Mouse (Mus musculus): ENCODE data around the gene Zfp653. TPM values are rescaled to one million over a fixed set of nuclear protein-coding genes. Genes with fewer than 3 reads are reported as not detected.

Zfp653 gene
- polyA plus RNA-seq, 1 experiment, result 13.6 TPM

DNA sequence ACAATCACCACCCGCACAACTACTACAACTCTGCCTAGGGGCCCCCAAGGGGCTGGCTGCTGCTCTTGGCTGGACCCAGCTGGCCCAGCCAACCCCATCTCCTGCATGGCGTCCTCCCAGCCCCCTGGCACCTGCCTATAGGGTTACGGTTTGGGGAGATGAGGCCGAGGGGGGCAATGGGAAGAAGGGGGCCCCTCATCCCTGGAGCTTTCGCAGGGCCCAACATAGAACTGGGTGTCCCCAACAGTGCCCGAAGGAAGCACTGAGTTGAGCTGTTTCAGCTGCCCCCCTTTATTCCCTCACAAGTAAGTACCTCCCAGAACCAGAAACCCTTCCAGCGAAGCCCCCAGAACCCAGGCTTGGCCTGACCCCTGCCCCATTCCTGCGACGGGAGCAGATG is 37.0 kb upstream of the Zfp653 start:
- Histone ChIP-seq H3K27me3 (replicated peaks; ENCODE audit: control insufficient read depth, insufficient read depth, low read length) (no peaks in the 10 kb centered on the region), H3K4me1 (ENCODE audit: control insufficient read depth, insufficient read depth, low read length) (no peaks in the 10 kb centered on the region), H3K36me3 (ENCODE audit: control insufficient read depth, insufficient read depth, low read length) (no peaks in the 10 kb centered on the region), H3K4me3 (ENCODE audit: insufficient read depth, low read depth, low read length) (no peak overlapping the region), H3K27ac (ENCODE audit: insufficient read depth, low read depth, low read length) (no peak overlapping the region)
- TF ChIP-seq CTCF (conservative IDR thresholded peaks at IDR 0.05; ENCODE audit: insufficient read depth, insufficient read length, low read depth, low read length) (no peak), POLR2A (IDR thresholded peaks at IDR 0.05; ENCODE audit: low read depth, low read length) (no peak)
- DNase-seq, result no peak
- 87% methylated on average over 9 of the region's 9 CpGs for WGBS

DNA sequence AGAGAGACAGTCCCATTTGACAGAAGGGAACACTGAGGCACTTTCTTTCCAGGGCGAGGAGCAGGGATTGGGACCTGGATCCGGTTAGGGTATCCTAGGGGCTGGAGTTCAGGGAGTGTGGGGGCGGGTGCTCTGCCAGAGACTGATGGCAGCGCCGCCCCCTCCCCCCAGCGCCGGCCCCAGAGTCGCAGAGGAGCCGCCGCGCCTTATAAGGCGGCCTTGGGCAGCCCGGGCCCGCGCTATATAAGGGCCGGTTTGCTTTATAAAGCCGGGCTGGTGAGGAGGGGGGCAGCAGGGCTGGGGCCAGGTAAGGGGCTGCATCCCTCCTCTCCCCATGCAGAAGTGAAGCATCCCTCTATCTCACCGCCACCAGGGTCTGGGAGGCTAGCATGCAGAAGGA is 28.7 kb upstream of the Zfp653 start:
- DNase-seq, result no peak
- Histone ChIP-seq H3K36me3 (ENCODE audit: control insufficient read depth, insufficient read depth, low read length) (no peaks in the 10 kb centered on the region), H3K27me3 (replicated peaks; ENCODE audit: control insufficient read depth, insufficient read depth, low read length) (0 out of 2 replicates have a peak, but pooled peaks cover 3% of the 10 kb centered on the region), H3K4me3 (ENCODE audit: insufficient read depth, low read depth, low read length) (no peak overlapping the region), H3K27ac (ENCODE audit: insufficient read depth, low read depth, low read length) (no peak overlapping the region), H3K4me1 (ENCODE audit: control insufficient read depth, insufficient read depth, low read length) (no peaks in the 10 kb centered on the region; the same call in 1 of the 2 replicates)
- TF ChIP-seq POLR2A (IDR thresholded peaks at IDR 0.05; ENCODE audit: low read depth, low read length) (no peak), CTCF (conservative IDR thresholded peaks at IDR 0.05; ENCODE audit: insufficient read depth, insufficient read length, low read depth, low read length) (no peak)
- 5% methylated on average over 18 of the region's 18 CpGs for WGBS

DNA sequence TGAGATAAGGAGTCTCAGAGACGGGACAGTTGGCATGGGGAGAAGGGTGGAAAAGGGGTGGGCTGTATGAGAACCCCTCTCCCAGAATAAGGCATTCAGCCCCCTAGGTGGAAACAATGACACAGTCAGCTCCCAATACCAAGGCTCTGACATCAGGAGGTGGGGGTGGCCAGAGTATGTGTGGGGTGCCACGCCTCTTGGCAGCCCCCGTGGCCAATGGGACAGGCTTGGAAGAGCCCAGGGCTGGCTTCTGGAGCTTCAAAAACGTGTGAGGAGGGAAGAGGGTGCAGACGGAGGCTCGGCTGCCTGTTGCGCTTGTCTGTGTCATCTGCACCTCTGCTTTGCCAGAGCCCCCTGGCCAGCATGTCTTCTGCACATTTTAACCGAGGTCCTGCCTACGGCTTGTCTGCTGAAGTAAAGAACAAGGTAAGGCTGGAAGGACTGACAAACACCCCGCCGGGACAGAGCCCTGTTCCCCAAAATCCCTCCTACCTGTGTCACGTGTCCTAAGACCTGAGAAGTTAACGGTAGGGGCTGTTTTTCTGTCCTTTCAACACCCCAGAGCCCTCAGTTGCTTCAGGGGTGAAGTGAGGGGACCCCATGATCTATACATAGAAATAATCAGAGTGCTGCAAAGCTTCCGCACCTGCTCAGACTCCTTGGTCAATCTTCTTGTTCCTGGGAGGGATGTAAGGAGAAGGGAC is 28.0 kb upstream of the Zfp653 start, which contains the start of gene Cnn1:
TSS of gene Cnn1 (plus strand) at position 224 of the 704 bp plus-strand sequence.
- H3K4me3 ChIP-seq (ENCODE audit: insufficient read depth, low read depth, low read length), result no peak within 1 kb of the TSS
- H3K36me3 ChIP-seq (ENCODE audit: control insufficient read depth, insufficient read depth, low read length), result no peaks in the 10 kb centered on the region
- WGBS, result 10% methylated on average over 14 of the region's 14 CpGs
- no peaks in the 10 kb centered on the region; the same call in 1 of the 2 replicates for H3K4me1 ChIP-seq (ENCODE audit: control insufficient read depth, insufficient read depth, low read length)
- peak; percentile 6 for DNase-seq
- TF ChIP-seq POLR2A (IDR thresholded peaks at IDR 0.05; ENCODE audit: low read depth, low read length) (no peak), CTCF (conservative IDR thresholded peaks at IDR 0.05; ENCODE audit: insufficient read depth, insufficient read length, low read depth, low read length) (no peak)
- no peak within 1 kb of the TSS for H3K27ac ChIP-seq (ENCODE audit: insufficient read depth, low read depth, low read length)
- 0 out of 2 replicates have a peak, but pooled peaks cover 3% of the 10 kb centered on the region for H3K27me3 ChIP-seq (replicated peaks; ENCODE audit: control insufficient read depth, insufficient read depth, low read length)

DNA sequence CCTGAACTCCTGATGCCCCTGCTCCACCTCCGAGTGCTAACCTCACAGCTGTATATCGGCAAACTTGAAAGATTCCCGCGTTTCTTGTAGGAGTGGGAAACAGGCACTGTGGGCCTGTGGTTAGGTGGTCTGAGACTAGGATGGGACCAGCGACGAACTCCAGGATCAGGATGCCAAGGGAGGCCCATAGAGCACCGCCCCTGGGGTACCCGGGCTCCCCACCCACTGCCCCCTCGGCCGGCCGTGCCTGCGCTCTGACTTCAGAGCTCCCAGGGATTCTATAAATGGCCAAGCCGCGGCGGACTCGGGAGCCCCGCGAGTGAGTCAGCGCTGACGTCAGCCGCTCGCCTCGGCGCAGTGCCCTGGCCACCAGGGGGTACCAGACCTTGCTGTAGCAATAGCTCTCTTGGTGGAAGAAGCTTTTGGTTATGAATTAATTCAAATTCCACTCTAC is 24.7 kb upstream of the Zfp653 start:
- Histone ChIP-seq H3K4me3 (ENCODE audit: insufficient read depth, low read depth, low read length) (peak overlapping the region; percentile 18; the same call in 1 of the 2 replicates), H3K27ac (ENCODE audit: insufficient read depth, low read depth, low read length) (no peak overlapping the region), H3K36me3 (ENCODE audit: control insufficient read depth, insufficient read depth, low read length) (no peaks in the 10 kb centered on the region), H3K4me1 (ENCODE audit: control insufficient read depth, insufficient read depth, low read length) (no peaks in the 10 kb centered on the region; the same call in 1 of the 2 replicates), H3K27me3 (replicated peaks; ENCODE audit: control insufficient read depth, insufficient read depth, low read length) (0 out of 2 replicates have a peak, but pooled peaks cover 3% of the 10 kb centered on the region)
- DNase-seq, result peak; percentile 85
- TF ChIP-seq POLR2A (IDR thresholded peaks at IDR 0.05; ENCODE audit: low read depth, low read length) (no peak), CTCF (conservative IDR thresholded peaks at IDR 0.05; ENCODE audit: insufficient read depth, insufficient read length, low read depth, low read length) (peak; percentile 76)
- WGBS, result 1% methylated on average over 24 of the region's 24 CpGs

DNA sequence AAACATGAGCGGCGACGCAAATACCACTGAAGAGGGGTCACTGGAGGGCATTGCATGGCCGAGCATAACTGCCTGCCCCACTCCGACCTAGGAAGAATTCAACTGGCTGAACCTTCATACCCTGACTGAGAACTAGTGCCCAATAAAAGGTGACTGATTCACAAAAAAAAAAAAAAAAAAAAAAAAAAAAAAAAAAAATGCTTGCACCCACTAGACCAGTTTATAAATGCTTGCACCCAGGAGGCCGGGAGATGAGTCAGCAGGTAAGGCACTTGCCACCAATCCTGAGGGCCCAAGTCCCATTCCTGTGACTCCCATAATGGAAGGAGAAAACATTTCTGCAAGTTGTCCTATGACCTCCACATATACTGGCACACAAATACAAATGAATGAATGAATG is 21.6 kb upstream of the Zfp653 start:
- TF ChIP-seq POLR2A (IDR thresholded peaks at IDR 0.05; ENCODE audit: low read depth, low read length) (no peak), CTCF (conservative IDR thresholded peaks at IDR 0.05; ENCODE audit: insufficient read depth, insufficient read length, low read depth, low read length) (no peak)
- Histone ChIP-seq H3K36me3 (ENCODE audit: control insufficient read depth, insufficient read depth, low read length) (no peaks in the 10 kb centered on the region), H3K27ac (ENCODE audit: insufficient read depth, low read depth, low read length) (no peak overlapping the region), H3K27me3 (replicated peaks; ENCODE audit: control insufficient read depth, insufficient read depth, low read length) (no peaks in the 10 kb centered on the region), H3K4me1 (ENCODE audit: control insufficient read depth, insufficient read depth, low read length) (no peaks in the 10 kb centered on the region; the same call in 1 of the 2 replicates), H3K4me3 (ENCODE audit: insufficient read depth, low read depth, low read length) (no peak overlapping the region)
- WGBS, result 35% methylated on average over 6 of the region's 6 CpGs
- peak; percentile 14 for DNase-seq

DNA sequence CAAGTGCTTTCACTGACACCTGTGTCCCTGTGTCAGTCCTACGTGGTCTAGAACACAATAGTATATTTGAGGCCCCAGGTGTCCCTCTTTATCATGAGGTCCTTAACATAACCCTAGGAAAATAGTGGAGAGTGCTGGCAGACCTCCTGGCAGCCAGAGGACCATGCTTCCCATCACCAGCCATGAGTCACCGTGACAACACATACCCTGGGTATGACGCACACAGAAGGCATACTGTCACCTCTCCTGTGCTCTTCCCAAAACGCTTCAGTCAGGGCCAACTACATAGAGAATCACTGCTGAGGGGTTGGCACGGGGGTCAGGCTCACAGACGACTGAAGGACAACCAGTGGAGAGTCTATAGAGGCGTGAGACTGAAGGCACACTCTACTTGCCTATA is 18.8 kb upstream of the Zfp653 start:
- 87% methylated on average over 7 of the region's 7 CpGs for WGBS
- Histone ChIP-seq H3K27ac (ENCODE audit: insufficient read depth, low read depth, low read length) (no peak overlapping the region), H3K36me3 (ENCODE audit: control insufficient read depth, insufficient read depth, low read length) (no peaks in the 10 kb centered on the region), H3K4me1 (ENCODE audit: control insufficient read depth, insufficient read depth, low read length) (peaks cover 5% of the 10 kb centered on the region; the same call in 1 of the 2 replicates), H3K4me3 (ENCODE audit: insufficient read depth, low read depth, low read length) (no peak overlapping the region), H3K27me3 (replicated peaks; ENCODE audit: control insufficient read depth, insufficient read depth, low read length) (no peaks in the 10 kb centered on the region)
- TF ChIP-seq CTCF (conservative IDR thresholded peaks at IDR 0.05; ENCODE audit: insufficient read depth, insufficient read length, low read depth, low read length) (no peak), POLR2A (IDR thresholded peaks at IDR 0.05; ENCODE audit: low read depth, low read length) (no peak)
- DNase-seq, result no peak

DNA sequence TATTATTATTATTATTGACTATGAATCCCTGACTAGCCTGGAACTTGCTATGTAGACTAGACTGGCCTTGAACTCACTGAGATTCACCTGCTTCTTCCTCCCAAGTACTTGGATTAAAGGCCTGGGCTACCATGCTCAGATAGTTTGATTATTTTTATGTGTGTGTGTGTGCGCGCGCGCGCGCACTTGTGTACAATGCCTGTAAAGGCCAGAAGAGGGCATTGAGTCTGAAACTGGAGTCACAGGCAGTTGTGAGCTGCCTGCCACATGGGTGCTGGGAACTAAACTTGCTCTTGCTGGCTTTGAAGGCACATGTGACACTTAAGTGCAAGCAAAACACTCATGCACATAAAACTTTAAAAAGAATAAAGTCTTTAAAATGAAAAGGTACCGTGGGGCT is 18.1 kb upstream of the Zfp653 start:
- WGBS, result 96% methylated on average over 7 of the region's 7 CpGs
- Histone ChIP-seq H3K27me3 (replicated peaks; ENCODE audit: control insufficient read depth, insufficient read depth, low read length) (no peaks in the 10 kb centered on the region), H3K4me1 (ENCODE audit: control insufficient read depth, insufficient read depth, low read length) (peaks cover 5% of the 10 kb centered on the region; the same call in 1 of the 2 replicates), H3K27ac (ENCODE audit: insufficient read depth, low read depth, low read length) (no peak overlapping the region), H3K4me3 (ENCODE audit: insufficient read depth, low read depth, low read length) (no peak overlapping the region), H3K36me3 (ENCODE audit: control insufficient read depth, insufficient read depth, low read length) (no peaks in the 10 kb centered on the region)
- no peak for DNase-seq
- TF ChIP-seq POLR2A (IDR thresholded peaks at IDR 0.05; ENCODE audit: low read depth, low read length), result no peak
- TF ChIP-seq CTCF (conservative IDR thresholded peaks at IDR 0.05; ENCODE audit: insufficient read depth, insufficient read length, low read depth, low read length), result no peak

Data from kidney, adult 2 months (tissue).